Mouse (Mus musculus) urinary bladder, adult 18-20 months (tissue): ENCODE results near the gene Eprs.

Source experiments
- DNase-seq, 2 experiments: peaks; one replicate each; pipeline ENCODE4 v3.0.0; 2022; ENCODE audit warnings: low spot score in 2 of 2, mixed read lengths in 2 of 2

Eprs gene

DNA sequence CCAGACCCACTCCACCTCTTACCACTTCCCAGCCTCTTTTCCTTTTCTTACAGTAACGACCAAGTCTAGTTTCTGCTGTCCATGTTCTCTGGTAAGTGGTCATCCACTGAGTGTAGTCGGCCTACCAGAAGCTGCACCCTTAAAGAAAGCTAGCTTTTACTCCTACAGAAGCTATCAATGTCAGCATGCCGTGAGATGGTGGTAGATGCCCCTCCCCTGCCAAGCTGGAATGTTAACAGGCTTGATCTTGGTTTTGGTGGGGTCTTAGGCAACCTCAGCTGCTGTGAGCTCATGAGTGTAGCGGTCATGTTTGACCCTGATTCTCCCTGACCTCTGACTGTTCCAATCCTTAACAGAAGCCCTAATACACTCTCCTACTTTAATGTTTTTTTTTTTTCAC is 4.6 kb upstream of the Eprs start:
- no peak for DNase-seq

DNA sequence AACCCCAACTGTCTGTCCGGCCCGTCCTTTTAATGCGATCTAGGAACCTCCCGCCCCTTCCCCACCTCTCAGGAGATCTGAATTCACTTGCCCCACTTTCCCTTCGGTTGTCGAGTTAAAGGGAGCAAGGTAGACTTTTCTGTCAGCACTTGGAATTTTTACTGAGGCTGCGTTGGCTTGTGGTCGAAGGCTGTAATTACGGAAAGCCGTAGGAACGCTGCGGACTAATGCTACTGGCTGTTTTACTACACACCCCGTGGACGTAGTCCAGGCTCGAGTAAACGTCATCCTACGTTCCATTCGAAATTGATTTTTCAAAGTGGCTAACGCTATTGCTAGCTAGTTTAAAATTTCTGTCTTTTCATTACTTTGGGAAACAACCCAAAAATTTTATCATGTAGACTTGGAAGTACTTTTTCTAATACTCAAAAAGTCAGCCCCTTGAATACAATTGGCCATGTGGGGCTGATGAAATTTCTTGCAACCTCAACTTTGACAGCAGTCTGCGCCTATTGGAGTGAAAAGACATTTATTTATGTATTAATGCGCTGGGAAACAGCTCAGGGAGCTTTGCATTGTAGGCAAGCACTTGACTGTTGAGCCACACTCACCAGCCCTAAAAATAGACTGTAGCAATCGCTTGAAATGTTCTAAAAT is 810 bp downstream of the Eprs start:
- DNase-seq = peak in 1 of 2 experiments; percentile 11

DNA sequence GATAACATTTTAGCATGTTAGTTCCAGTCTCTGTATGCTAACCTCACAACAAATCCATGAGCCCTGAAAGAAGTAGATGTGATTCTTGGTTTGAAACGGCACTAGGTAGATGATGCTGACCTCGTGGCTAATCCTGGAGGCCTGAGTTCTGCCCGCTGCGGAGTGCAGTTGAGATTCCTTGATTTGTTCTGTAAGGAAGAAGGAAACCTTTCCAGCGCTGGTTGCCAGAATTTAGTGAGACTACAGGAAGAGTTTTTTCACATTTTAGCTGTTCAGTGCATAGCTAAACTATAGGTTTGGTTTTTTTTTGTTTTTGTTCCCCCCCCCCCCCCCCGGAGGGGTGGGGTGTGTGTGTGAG is 1.3 kb downstream of the Eprs start:
- DNase-seq = no peak

DNA sequence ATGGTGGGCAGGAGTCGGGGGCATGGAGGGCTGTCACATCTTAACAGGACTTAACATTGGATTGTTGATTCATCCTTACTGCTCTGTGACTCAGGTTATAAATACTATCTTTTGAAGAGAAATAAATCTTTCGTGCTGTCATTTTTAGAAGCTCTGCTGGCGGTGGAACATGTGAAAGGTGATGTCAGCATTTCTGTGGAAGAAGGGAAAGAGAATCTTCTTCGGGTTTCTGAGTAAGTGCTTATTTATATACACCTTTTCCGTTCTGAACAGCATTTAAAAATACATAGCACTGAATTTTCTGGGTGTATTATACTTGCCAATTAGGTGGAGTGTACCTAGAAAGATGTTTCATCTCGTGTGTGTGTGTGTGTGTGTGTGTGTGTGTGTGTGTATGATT is 4.5 kb downstream of the Eprs start:
- DNase-seq = no peak

DNA sequence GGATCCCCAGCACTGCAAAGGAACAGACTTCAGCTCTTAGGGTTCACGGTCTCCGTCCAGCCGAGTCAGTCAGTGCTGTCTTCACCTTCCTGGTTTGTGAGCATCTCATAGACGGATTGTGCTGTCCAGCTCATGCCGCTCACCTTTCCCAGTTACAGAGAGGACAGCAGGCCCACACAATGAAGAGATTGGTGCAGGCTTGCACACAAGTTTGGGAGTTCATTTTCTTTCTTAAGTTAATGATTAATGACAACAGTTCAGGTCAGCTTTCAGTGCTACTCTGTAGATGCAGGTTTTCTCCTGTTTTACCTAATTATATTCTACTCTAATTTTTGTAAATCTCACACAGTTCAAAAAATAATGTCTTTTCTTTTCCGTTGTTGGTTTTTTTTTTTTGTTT is 7.1 kb downstream of the Eprs start:
- no peak for DNase-seq

DNA sequence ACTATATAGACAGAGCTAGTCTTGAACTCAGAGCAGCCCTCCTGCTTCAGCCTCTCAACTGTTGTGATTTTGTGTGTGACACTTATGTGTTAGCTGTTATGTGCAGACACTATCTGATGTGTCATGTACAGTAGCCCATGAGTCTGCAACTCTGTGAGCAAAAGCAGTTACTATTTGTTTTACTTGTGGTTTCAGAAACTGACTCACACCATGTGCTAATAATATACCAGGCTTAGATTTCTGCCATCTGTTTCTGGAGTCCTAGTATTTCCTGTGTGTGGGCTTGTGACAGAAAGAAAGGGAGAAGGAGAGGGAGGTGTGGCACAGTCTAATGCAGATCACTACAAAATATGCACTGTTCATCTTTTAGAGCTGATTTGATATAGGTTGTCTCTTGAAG is 13.5 kb downstream of the Eprs start:
- no peak for DNase-seq

DNA sequence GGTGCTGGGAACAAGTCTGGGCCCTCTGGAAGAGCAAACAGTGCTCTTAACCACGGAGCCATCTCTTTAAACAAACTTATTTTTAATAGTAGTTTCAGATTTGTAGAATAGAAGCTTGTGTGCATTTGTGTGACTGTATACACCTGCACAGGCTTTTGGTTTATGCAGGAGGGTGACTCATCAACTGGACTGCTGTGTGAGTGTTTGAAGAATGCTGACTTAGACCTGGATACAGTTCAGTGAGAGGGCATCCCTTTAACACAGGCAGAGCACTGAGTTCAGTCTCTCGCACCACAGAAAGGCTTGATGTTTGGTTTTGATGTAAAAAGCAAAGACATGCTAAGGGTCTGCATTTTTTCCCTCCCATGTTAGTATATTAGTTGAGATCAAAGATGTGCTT is 14.6 kb downstream of the Eprs start:
- no peak for DNase-seq

DNA sequence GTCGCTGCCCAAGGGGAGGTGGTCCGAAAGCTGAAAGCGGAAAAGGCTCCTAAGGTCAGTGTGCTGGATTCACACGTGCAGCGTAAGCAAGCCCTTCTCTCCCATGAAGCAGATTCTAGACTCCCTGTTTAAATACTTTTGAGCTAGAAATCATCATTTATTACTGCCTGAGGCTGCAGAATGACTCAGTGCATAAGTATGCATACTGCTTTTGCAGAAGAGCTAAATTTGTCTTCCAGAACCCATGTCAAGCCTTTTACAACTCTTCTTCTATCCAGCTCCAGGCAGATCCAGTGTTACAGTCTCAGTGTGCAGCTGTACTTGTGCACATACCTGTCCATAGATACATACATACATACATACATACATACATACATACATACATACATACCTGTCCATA is 38.8 kb downstream of the Eprs start:
- DNase-seq = no peak

DNA sequence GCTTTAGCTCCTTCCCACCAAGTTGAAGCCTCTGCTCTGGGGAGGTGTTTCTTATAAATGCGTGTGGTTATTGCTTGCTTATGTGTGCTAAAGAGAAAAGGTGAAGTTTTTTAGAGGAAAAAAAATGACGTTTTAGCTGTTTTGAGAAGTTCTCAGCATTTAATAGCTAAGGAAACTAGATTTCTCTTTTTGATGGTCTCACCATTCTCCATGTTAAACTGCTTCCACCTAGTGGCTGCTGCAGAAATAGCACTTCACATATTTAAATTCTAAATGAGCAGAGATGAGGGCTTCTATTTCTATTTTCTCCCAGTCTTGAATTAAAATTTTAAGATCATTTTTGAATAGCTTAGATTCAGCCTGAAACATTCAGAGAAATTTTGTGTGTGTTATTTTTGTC is 41.2 kb downstream of the Eprs start:
- no peak for DNase-seq

DNA sequence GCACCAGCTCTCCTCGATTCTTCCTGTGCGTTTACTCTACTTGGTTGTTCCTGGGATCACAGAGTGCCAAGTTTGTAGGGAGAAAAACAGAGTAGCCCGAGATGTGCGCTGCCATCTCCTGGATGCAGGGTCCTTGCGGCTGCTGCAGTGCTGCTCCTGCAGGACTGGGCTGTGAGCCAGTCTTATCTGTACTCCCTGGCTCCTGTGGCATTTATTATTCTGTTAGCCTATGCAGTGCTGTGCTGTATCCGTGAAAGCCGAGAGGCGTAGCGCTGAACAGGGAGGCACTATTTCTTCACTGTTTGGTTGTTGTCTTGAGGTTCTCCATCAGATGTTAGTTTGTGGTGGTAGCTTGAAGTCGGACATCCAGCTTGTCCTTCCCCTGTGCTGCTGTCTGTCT is 43.1 kb downstream of the Eprs start:
- DNase-seq = no peak

DNA sequence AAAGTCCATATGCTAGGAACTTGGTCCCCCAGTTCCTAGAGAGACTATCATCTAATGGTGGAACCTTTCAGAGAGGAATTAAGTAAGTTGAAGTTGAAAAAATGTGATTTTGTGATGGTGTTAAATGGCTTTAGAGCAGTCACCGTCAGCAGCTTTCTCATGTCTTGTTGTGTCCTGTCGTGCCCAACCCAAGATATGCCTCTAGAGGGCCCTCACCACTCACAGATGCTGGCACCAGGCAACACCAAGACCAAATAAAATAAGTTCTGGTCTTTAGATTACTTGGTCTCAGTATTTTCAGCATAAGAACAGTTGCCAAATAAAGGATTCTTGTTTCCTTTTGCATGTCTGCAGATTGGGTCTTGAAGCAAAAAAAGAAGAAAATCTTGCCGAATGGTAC is 47.0 kb downstream of the Eprs start:
- no peak for DNase-seq

DNA sequence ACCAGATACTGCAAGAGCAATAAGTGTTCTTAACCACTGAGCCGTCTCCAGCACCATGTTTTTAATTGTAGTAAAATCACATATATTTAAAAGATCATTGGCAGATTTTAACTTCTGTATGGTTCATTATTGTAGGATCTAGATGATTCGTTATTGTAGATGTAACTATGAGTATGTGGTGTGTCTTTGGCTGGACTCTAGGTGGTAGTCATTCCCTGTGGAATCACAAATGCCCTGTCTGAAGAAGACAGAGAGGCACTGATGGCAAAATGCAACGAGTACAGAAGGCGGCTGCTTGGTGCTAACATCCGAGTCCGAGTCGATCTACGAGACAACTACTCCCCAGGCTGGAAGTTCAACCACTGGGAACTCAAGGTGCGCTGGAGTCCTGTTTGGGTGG is 55.2 kb downstream of the Eprs start:
- DNase-seq = no peak

DNA sequence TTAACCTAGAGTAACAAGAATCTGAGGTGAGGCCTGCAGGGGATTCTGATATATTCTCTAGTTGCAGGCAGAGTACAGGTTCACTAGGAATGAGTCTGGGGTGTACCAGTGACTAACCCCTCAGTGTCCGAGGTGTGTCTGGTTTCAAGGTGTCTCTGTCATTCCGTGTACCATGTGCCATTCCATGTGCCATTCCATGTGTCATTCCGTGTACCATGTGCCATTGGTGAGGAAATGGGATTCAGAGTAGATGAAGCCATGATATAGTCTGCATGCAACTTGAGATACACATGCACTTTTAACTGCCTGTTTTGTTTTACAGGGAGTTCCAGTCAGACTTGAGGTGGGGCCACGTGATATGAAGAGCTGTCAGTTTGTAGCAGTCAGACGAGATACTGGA is 57.0 kb downstream of the Eprs start:
- no peak for DNase-seq

DNA sequence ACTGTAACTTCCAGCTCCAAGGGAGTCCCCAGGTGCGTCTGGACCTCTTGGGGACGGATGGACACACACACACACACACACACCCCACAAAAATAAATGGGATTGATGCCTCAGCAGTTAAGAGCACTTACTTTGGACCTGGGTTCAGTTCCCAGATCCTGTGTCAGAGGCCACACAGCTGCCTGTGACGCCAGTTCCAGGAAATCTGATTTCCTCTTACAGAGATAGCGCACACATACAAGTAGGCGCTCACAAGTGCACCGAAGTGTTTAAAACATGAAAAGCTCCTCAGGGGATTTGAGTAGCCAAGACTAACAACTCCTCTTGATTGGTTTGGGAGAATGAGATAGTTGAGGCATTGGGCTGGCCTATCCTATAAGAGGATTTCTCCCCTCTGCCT is 57.9 kb downstream of the Eprs start:
- DNase-seq = no peak

DNA sequence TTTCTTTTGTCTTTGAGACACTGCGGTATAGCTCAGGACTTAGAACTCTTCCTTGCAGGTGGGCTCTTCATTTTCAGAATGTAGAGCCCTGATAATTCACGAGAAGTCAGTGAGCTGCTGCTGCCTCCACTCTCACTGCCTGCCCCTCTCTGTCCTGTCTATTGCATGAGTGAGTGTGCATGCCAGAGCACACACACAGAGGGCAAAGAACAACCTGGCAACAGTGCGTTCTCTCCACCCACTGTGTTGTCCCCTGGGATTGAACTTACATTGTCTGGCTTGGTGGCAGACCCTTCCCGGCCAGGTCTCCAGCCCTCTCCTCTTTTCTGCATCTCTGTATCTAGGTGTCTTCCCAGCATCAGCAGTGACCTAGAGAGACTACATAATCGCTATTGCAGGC is 63.7 kb downstream of the Eprs start:
- no peak for DNase-seq

DNA sequence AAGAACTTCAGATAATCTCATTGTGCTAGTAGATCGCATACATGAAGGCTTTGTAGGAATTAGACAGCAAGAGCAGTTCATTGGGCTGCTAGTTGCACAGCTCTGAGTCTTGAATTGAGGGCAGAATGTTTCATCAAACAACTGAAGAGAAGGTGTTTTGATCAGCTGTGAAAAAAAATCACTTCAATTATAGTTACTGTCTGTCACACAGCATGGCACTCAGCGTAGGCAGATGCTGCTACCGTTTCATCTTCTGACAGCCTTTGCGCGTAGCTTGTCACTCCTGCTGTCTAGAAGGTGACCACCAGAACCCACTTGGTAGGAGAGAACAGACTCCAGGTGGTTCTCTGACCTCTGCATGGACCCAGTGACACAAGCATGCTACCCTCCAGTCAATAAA is 67.6 kb downstream of the Eprs start:
- no peak for DNase-seq

DNA sequence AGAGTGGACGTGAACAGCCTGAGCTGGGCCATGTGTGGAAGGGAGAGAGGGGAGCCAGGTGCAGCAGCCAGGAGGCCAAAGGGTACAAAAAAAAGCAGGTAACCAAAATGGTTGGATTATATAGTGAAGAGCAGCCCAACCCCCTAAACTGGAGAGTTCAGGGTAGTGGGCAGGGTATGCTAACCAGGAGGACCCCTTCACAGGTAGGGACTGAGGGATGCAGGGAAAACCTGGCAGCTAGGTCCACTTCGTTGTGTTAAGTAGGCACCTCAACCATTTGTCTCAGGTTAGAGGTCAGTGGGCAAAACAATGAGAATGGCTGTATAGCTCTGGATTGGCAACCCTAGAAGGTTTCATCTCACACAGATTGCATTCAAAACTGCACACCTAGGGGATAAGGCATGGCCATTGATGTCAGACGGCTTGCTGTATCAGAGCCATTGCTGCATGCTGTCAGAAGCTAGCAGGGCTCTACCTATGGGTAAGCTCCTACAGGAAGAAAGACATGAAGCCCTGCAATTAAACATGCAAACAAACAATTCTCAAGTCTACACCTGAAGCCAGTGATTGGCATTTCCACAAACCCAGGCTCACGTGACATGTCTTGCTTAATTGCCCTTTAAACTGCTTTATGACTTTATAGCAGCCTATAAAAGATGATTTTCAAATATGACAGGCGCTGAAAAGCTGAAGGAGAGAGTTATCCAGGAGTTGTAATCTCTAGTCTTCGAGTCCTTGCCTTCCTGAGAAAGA is 68.6 kb downstream of the Eprs start:
- DNase-seq = no peak

DNA sequence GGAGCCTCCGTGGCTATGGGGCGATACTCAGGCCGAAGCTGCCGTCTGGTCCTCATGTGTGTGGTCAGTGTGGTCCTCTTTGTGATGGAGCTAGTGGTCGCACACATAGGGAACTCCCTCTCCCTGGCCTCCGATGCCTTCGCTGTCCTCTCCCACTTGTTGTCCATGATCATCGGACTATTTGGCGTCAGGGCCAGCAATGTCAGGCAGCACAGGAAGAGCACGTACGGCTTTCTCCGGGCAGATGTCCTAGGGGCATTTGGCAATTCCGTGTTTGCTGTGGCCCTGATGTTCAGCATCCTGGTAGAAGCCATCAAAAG is 69.1 kb downstream of the Eprs start:
- no peak for DNase-seq

DNA sequence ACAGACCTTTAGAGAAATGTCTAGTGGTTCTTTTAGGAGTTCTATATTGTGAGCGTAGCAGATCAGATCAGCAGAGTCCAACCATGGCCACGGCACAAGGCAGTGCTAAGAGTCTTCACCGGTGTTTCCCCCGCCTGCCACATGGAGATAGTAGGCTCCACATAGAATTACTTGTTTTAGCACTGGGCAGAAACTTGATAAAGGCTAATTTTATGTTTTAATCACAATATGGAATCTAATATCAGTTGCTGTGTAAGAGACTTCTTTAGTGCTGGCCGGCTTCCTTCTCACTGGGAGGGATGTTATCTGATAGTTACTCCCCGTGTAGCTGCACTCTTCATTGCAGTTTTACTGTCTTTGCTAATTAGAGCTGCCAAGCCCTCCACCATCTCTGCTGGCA is 70.3 kb downstream of the Eprs start:
- no peak for DNase-seq

DNA sequence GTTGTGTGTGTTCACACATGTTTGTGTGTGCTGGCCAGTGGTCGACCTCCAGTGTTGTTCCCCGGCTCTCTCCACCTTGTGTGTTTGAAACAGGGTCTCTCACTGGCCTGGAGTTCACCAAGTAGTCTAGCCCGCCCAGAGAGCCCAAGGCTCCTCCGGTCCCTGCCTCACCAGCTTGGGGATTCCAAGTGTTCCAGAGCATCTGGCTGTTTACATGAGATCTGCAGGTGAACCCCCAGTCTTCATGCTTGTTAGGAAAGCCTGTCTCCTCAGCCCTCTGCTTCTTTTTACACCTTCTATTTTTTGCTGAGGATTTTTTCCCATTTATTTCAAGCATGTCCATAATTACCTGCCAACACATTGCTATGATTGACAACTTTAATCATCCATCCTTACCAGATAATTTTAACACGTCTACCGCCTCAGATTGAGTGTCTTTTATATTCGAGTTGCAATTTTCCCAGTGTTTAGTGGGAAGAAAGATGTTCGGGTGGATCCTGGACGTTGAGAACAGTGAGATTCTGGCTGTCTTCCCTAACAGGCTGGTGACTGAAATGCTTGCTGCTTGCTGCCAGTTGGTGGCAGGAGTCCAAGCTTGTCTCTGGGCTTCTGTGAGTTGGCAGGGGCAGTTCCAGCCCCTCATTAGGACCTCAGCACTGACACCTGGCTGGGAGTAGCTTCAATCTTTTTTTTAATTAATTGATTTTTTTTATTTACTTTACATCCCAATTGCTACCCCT is 76.2 kb downstream of the Eprs start:
- no peak for DNase-seq

DNA sequence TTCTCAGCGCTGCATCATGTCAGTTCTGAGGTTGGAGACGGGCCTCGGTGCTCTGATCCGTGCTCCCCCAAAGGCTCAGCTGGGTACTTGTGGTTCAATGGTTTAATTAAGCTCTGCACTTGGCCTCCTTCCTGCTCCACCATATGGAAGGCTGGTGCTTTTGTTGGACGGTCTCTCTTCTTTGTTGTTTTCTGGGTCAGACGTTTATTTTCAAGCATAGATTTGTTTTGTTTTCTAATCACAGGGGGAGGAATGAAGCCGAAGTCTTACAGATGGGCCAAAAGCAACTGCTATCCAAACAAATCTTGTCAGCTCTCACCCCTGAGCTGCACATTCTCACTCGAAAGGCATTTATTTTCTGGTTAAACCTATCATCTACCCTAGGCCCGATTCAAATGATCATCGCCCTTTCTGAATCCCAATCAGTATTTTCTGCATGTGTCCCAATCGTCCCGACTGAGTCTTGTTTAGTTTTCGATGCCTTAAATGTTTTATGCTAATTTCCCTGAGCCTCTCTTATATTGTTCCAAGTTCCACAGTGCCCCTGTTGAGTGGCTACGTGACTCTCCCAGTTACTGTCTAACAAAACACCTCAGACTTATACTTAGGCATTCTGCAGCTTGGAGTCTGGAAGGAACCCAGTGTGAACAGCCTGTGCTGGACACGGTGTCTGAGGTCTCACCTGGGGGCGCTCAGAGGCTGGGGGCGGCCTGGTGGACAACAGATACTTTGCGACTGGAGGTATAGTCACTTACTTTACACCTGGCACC is 79.0 kb downstream of the Eprs start:
- DNase-seq = no peak

DNA sequence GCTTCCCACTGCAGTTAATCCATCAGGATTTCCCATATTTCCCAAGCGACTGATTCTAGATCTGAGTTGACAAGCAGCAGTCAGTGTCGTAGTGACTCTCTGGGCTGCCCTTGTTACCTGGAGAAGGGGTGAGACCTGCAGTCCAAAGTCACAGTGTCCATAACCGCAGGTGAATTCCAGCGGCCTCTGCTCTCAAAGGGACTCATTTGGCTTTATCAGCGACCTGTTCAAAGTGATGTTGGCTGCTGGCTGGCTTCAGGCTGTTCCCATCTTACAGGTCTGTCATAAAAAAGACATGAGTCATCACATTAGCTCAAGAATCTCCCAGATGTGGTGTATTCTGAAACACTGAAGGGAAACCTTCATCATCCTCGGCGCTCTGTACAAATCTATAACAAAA is 86.1 kb downstream of the Eprs start:
- no peak for DNase-seq

DNA sequence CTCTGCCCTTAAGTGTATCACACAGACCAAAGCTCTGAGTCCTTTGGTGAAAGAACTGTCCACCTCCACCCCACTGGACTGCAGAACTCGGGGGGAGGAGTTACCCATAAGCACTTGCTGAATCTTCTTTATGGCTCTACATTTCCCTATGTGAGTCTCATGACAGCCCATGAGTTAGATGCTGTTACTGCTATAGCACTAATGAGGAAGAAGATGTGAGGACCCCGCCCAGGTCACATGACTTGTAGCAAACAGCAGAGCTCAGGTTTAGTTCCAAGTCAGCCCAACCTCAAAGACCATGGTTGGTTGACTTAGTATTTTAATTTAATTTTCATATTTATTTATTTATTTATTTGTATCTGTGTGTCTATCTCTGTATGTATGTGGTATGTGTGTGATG is 86.9 kb downstream of the Eprs start:
- no peak for DNase-seq
